In genomic region chr14:103058998-103059397, GRCm38 (mm10) we compare ENCODE assay signal across 20 mouse cellular contexts. TPM values are rescaled to one million over a fixed set of nuclear protein-coding genes. Genes with fewer than 3 reads are reported as not detected.
DNase-seq lines count a peak whose midpoint lies in the region; ATAC-seq and TF ChIP-seq lines count a peak whose summit lies in the region.
"Had no signal": no experiment of that assay in that cellular context is flagged by ENCODE, and none has a peak within 500 bp of the region (broad histone marks: within the 10 kb centered on the region; RNA-seq: fewer than 3 reads in every experiment).

No protein-coding gene starts in this region.

- H3K4me2 ChIP-seq in liver, embryonic 16.5 days (ENCODE audit: low read depth, low read length) = no peak overlapping the region
- H3K4me2 ChIP-seq: heart, embryonic 11.5 days; intestine, embryonic 15.5 days; midbrain, embryonic 13.5 days; neural tube, embryonic 12.5 days had no signal

- H3K9ac ChIP-seq in liver, embryonic 16.5 days (ENCODE audit: low read depth, low read length) = no peak overlapping the region
- H3K9ac ChIP-seq: intestine, embryonic 15.5 days; midbrain, embryonic 13.5 days; neural tube, embryonic 12.5 days had no signal

- peak; percentile 74 for ATAC-seq in liver, embryonic 16.5 days (ENCODE audit: low read depth)
- ATAC-seq: intestine, embryonic 15.5 days; midbrain, embryonic 13.5 days had no signal

- no peaks in the 10 kb centered on the region for H3K27me3 ChIP-seq in heart, embryonic 10.5 days (ENCODE audit: insufficient read depth, poor library complexity, severe bottlenecking)
- H3K27me3 ChIP-seq in liver, embryonic 16.5 days (ENCODE audit: control insufficient read depth, insufficient read depth, low read depth, low read length) = no peaks in the 10 kb centered on the region
- H3K27me3 ChIP-seq: intestine, embryonic 15.5 days; midbrain, embryonic 13.5 days; neural tube, embryonic 12.5 days had no signal

- no peaks in the 10 kb centered on the region for H3K4me1 ChIP-seq in heart, embryonic 10.5 days
- peaks cover 20% of the 10 kb centered on the region for H3K4me1 ChIP-seq in bone marrow macrophage, adult 2 months (ENCODE audit: control insufficient read depth, insufficient read depth, low read length)
- no peaks in the 10 kb centered on the region for H3K4me1 ChIP-seq in liver, embryonic 16.5 days (ENCODE audit: control insufficient read depth, low read depth, low read length)
- H3K4me1 ChIP-seq: embryonic facial prominence, embryonic 10.5 days; intestine, embryonic 15.5 days; midbrain, embryonic 13.5 days; neural tube, embryonic 12.5 days had no signal

- DNase-seq in heart, adult 11 months = peak; percentile 95
- no peak for DNase-seq in heart, embryonic 10.5 days (ENCODE audit: low spot score)
- DNase-seq in left cerebral cortex, adult 8-10 months (ENCODE audit: low spot score in 2 of 2) = no peak
- no peak for DNase-seq in left cerebral cortex, adult 9 months (ENCODE audit: low spot score in 2 of 2)
- DNase-seq in adrenal gland, postnatal 25 days = no peak
- DNase-seq: cerebellum, adult 9-10 months; gastrocnemius, adult 2 months; heart, postnatal 4 days; retina, postnatal 1 day had no signal

- no peaks in the 10 kb centered on the region for H3K79me2 ChIP-seq in macrophage (ENCODE audit: inconsistent target)

- no peaks in the 10 kb centered on the region for H3K9me3 ChIP-seq in heart, embryonic 10.5 days
- no peaks in the 10 kb centered on the region for H3K9me3 ChIP-seq in liver, embryonic 16.5 days (replicated peaks; ENCODE audit: control insufficient read depth, low read length)
- H3K9me3 ChIP-seq: embryonic facial prominence, embryonic 10.5 days; intestine, embryonic 15.5 days; midbrain, embryonic 13.5 days; neural tube, embryonic 12.5 days had no signal

- TF ChIP-seq CTCF in bone marrow macrophage, adult 2 months (IDR thresholded peaks at IDR 0.05; ENCODE audit: low read depth, low read length) = no peak

- WGBS in heart, embryonic 10.5 days = 43% methylated on average over 1 of the region's 1 CpGs
- WGBS in liver, embryonic 16.5 days (ENCODE audit: insufficient replicate concordance) = 15% methylated on average over 1 of the region's 1 CpGs
- WGBS in macrophage (ENCODE audit: missing documents) = 20% methylated on average over 1 of the region's 1 CpGs

- no peaks in the 10 kb centered on the region for H3K36me3 ChIP-seq in heart, embryonic 10.5 days
- no peaks in the 10 kb centered on the region for H3K36me3 ChIP-seq in liver, embryonic 16.5 days (ENCODE audit: control insufficient read depth, insufficient read depth)
- peaks cover 10% of the 10 kb centered on the region for H3K36me3 ChIP-seq in macrophage (ENCODE audit: inconsistent target)
- H3K36me3 ChIP-seq: embryonic facial prominence, embryonic 10.5 days; intestine, embryonic 15.5 days; midbrain, embryonic 13.5 days; neural tube, embryonic 12.5 days had no signal

- no peak for TF ChIP-seq POLR2A in bone marrow macrophage, adult 2 months (IDR thresholded peaks at IDR 0.05; ENCODE audit: borderline replicate concordance, low read depth, low read length)

- no peak overlapping the region for H3K27ac ChIP-seq in heart, embryonic 10.5 days
- H3K27ac ChIP-seq in bone marrow macrophage, adult 2 months (ENCODE audit: insufficient read depth, low read depth, low read length) = peak overlapping the region; percentile 78
- H3K27ac ChIP-seq in liver, embryonic 16.5 days (ENCODE audit: low read length) = no peak overlapping the region
- peak overlapping the region; percentile 82 for H3K27ac ChIP-seq in macrophage
- H3K27ac ChIP-seq: embryonic facial prominence, embryonic 10.5 days; gastrocnemius, adult 2 months; intestine, embryonic 15.5 days; midbrain, embryonic 13.5 days; neural tube, embryonic 12.5 days had no signal

- no peak overlapping the region for H3K4me3 ChIP-seq in heart, embryonic 10.5 days
- H3K4me3 ChIP-seq in bone marrow macrophage, adult 2 months (ENCODE audit: insufficient read depth, low read length) = no peak overlapping the region
- H3K4me3 ChIP-seq in liver, embryonic 16.5 days (ENCODE audit: low read depth, low read length) = no peak overlapping the region
- H3K4me3 ChIP-seq in macrophage (ENCODE audit: inconsistent target) = no peak overlapping the region
- H3K4me3 ChIP-seq: embryonic facial prominence, embryonic 10.5 days; gastrocnemius, adult 2 months; intestine, embryonic 15.5 days; midbrain, embryonic 13.5 days; neural tube, embryonic 12.5 days had no signal

RNA-seq across cellular contexts. Expression of gene Cln5, which starts 11.0 kb away (rescaled TPM):
- 28.3 and 30.5 TPM in 2 replicates for polyA plus RNA-seq in heart, embryonic 10.5 days (2016; fragmentation: Nextera tagmentation; extraction: Ambion mirVana)
- 53.5 and 58.2 TPM in 2 replicates for polyA plus RNA-seq in bone marrow macrophage, adult 2 months (2012; ENCODE audit: insufficient read depth, insufficient read length, missing spikeins)
- polyA plus RNA-seq in liver, embryonic 16.5 days (2015; fragmentation: Nextera tagmentation; extraction: Ambion mirVana) = 17.0 and 17.2 TPM in 2 replicates
- 100 to 1,000 TPM in 4 of 26 experiments, 10 to 100 TPM in 22; 23.3 to 150 (median 64.8) TPM for total RNA-seq in macrophage (2018; cell fraction: chromatin; rRNA removed)
- 100 to 1,000 TPM; 102 to 195 (median 120) TPM for total RNA-seq in macrophage (2018; cell fraction: cytosol; rRNA removed)
- total RNA-seq in macrophage (2018; cell fraction: nucleus; rRNA removed) = 100 to 1,000 TPM in 22 of 26 experiments, 10 to 100 TPM in 4; 76.2 to 217 (median 134) TPM
- 76.7 to 111 TPM (median 104 TPM) in 3 replicates for polyA plus RNA-seq in macrophage (2018)
- 10 to 100 TPM; 10.4 to 16.2 (median 13.1) TPM for total RNA-seq in left cerebral cortex, adult 8-10 months (2022)
- total RNA-seq in adrenal gland, postnatal 25 days (2021) = 32.4 and 32.8 TPM in 2 replicates

RNA-seq across cellular contexts. Expression of gene Acod1, which starts 12.2 kb away (rescaled TPM):
- polyA plus RNA-seq in heart, embryonic 10.5 days (2016; fragmentation: Nextera tagmentation; extraction: Ambion mirVana) = 0.08 TPM in 1 of 2 replicates, not detected in the other
- 1.6 and 1.9 TPM in 2 replicates for polyA plus RNA-seq in bone marrow macrophage, adult 2 months (2012; ENCODE audit: insufficient read depth, insufficient read length, missing spikeins)
- polyA plus RNA-seq in liver, embryonic 16.5 days (2015; fragmentation: Nextera tagmentation; extraction: Ambion mirVana) = 0.05 TPM in 1 of 2 replicates, not detected in the other
- 1,000 to 10,000 TPM in 9 of 26 experiments, 100 to 1,000 TPM in 11, 10 to 100 TPM in 4, 1 to 10 TPM in 2; 6.8 to 5,659 (median 647) TPM for total RNA-seq in macrophage (2018; cell fraction: chromatin; rRNA removed)
- 1,000 to 10,000 TPM in 10 of 26 experiments, 100 to 1,000 TPM in 8, 10 to 100 TPM in 4, 1 to 10 TPM in 4; 5.8 to 5,279 (median 809) TPM for total RNA-seq in macrophage (2018; cell fraction: cytosol; rRNA removed)
- total RNA-seq in macrophage (2018; cell fraction: nucleus; rRNA removed) = 1,000 to 10,000 TPM in 15 of 26 experiments, 100 to 1,000 TPM in 6, 10 to 100 TPM in 5; 13.1 to 5,165 (median 1,063) TPM
- polyA plus RNA-seq in macrophage (2018) = 12.2 to 32.9 TPM (median 13.4 TPM) in 3 replicates
- not detected for total RNA-seq in left cerebral cortex, adult 8-10 months (2022)
- not detected in 2 replicates for total RNA-seq in adrenal gland, postnatal 25 days (2021)
- total RNA-seq: ES-E14; gastrocnemius, adult 2 months; heart, postnatal 4 days; layer of hippocampus, adult 18-20 months; left cerebral cortex, postnatal 25 days had no signal
- polyA plus RNA-seq: embryonic facial prominence, embryonic 10.5 days; heart, embryonic 11.5 days; midbrain, embryonic 13.5 days; neural tube, embryonic 12.5 days had no signal

RNA-seq across cellular contexts. Expression of gene Fbxl3, which starts 40.4 kb away (rescaled TPM):
- 18.4 TPM in 2 replicates for polyA plus RNA-seq in heart, embryonic 10.5 days (2016; fragmentation: Nextera tagmentation; extraction: Ambion mirVana)
- 69.0 and 80.2 TPM in 2 replicates for polyA plus RNA-seq in bone marrow macrophage, adult 2 months (2012; ENCODE audit: insufficient read depth, insufficient read length, missing spikeins)
- 13.7 and 14.6 TPM in 2 replicates for polyA plus RNA-seq in liver, embryonic 16.5 days (2015; fragmentation: Nextera tagmentation; extraction: Ambion mirVana)
- 100 to 1,000 TPM; 139 to 437 (median 255) TPM for total RNA-seq in macrophage (2018; cell fraction: chromatin; rRNA removed)
- total RNA-seq in macrophage (2018; cell fraction: cytosol; rRNA removed) = 10 to 100 TPM; 30.9 to 98.7 (median 59.1) TPM
- total RNA-seq in macrophage (2018; cell fraction: nucleus; rRNA removed) = 100 to 1,000 TPM in 25 of 26 experiments, 10 to 100 TPM in 1; 89.1 to 303 (median 191) TPM
- 27.5 to 57.4 TPM (median 29.6 TPM) in 3 replicates for polyA plus RNA-seq in macrophage (2018)
- 10 to 100 TPM; 81.8 to 91.9 (median 85.1) TPM for total RNA-seq in left cerebral cortex, adult 8-10 months (2022)
- total RNA-seq in adrenal gland, postnatal 25 days (2021) = 76.8 and 86.4 TPM in 2 replicates

Comparison
In these comparisons a context has a peak if more than half of its experiments do, and no peak if none do; other contexts are left out.
1. H3K27ac ChIP-seq: peak in bone marrow macrophage, adult 2 months (single experiment) and macrophage (single experiment); none in heart, embryonic 10.5 days (single experiment) and liver, embryonic 16.5 days (single experiment).